Mouse (Mus musculus) myocyte (in vitro differentiated cells): Measurements from ENCODE around the gene Dlx2. TPM values are rescaled to one million over a fixed set of nuclear protein-coding genes. Genes with fewer than 3 reads are reported as not detected.

ENCODE experiments used
- H3K27me3 ChIP-seq: one replicate; pipeline ENCODE4 v1.6.1; 2011; ENCODE audit not compliant: control insufficient read depth, insufficient read depth, insufficient read length
- H3K36me3 ChIP-seq: one replicate; pipeline ENCODE4 v1.6.1; 2011; ENCODE audit not compliant: control insufficient read depth, insufficient read depth
- H3K4me2 ChIP-seq: one replicate; pipeline ENCODE4 v1.6.1; 2011; ENCODE audit warnings: low read depth, control low read depth
- H3K4me3 ChIP-seq: one replicate; pipeline ENCODE4 v1.5.1; 2011; ENCODE audit warnings: mild to moderate bottlenecking, control low read depth, moderate library complexity
- H3K79me2 ChIP-seq: one replicate; pipeline ENCODE4 v1.6.1; 2011; ENCODE audit not compliant: control insufficient read depth, insufficient read depth
- H3ac ChIP-seq: one replicate; pipeline ENCODE4 v1.6.1; 2011; ENCODE audit not compliant: control insufficient read depth, insufficient read length
- CEBPB ChIP-seq: IDR thresholded peaks from 2 replicates; pipeline ENCODE4 v1.6.1; 2011; ENCODE audit warnings: mild to moderate bottlenecking, moderate library complexity; ENCODE audit not compliant: poor library complexity, insufficient read depth, severe bottlenecking
- E2F4 ChIP-seq: IDR thresholded peaks from one replicate; pipeline ENCODE4 v1.6.1; 2011; ENCODE audit warnings: mild to moderate bottlenecking, control low read depth, moderate library complexity; ENCODE audit not compliant: insufficient read depth
- MAX ChIP-seq: IDR thresholded peaks from one replicate; pipeline ENCODE4 v1.6.1; 2011; ENCODE audit warnings: low read depth, mild to moderate bottlenecking, control low read depth
- MYOD1 ChIP-seq, 3 experiments: IDR thresholded peaks; one replicate each; pipeline ENCODE4 v1.6.1; 2011; ENCODE audit warnings: control low read depth in 2 of 3, low read depth in 2 of 3, mild to moderate bottlenecking in 2 of 3, moderate library complexity in 1 of 3; ENCODE audit not compliant: insufficient read length in 2 of 3, control insufficient read depth in 1 of 3
- MYOG ChIP-seq, 3 experiments: IDR thresholded peaks; one replicate each; pipeline ENCODE4 v1.6.1; 2011; ENCODE audit warnings: control low read depth in 2 of 3, low read depth in 2 of 3, mild to moderate bottlenecking in 2 of 3; ENCODE audit not compliant: insufficient read length in 2 of 3, control insufficient read depth in 1 of 3, insufficient read depth in 1 of 3
- POLR2A ChIP-seq: IDR thresholded peaks from one replicate; pipeline ENCODE4 v1.6.1; 2011; ENCODE audit warnings: low read depth, mild to moderate bottlenecking, control low read depth, moderate library complexity; ENCODE audit not compliant: insufficient read length
- POLR2AphosphoS2 ChIP-seq: IDR thresholded peaks from one replicate; pipeline ENCODE4 v1.6.1; 2011; ENCODE audit warnings: low read depth, control low read depth; ENCODE audit not compliant: insufficient read length
- REST ChIP-seq: IDR thresholded peaks from one replicate; pipeline ENCODE4 v1.6.1; 2011; ENCODE audit warnings: mild to moderate bottlenecking, control low read depth, moderate library complexity; ENCODE audit not compliant: insufficient read depth, insufficient read length
- SRF ChIP-seq: IDR thresholded peaks from one replicate; pipeline ENCODE4 v1.6.1; 2011; ENCODE audit warnings: low read depth; ENCODE audit not compliant: control insufficient read depth, insufficient read length
- TCF12 ChIP-seq: IDR thresholded peaks from one replicate; pipeline ENCODE4 v1.6.1; 2011; ENCODE audit warnings: mild to moderate bottlenecking, control low read depth; ENCODE audit not compliant: poor library complexity, insufficient read depth, severe bottlenecking
- TCF3 ChIP-seq: IDR thresholded peaks from one replicate; pipeline ENCODE4 v1.6.1; 2011; ENCODE audit warnings: low read depth, control low read depth; ENCODE audit not compliant: insufficient read length
- USF1 ChIP-seq: IDR thresholded peaks from one replicate; pipeline ENCODE4 v1.6.1; 2011; ENCODE audit warnings: low read depth, mild to moderate bottlenecking, control low read depth, moderate library complexity
- polyA plus RNA-seq: library from polyadenylated mRNA; unstranded; fragments of >200 nt; fragmentation: generic; extraction: Trizol; gene quantifications from one replicate; pipeline ENCODE4 v1.2.1, GENCODE M21; 2012; ENCODE audit warnings: missing spikeins

Dlx2 gene
- polyA plus RNA-seq, 1 experiment = 1.7 TPM

DNA sequence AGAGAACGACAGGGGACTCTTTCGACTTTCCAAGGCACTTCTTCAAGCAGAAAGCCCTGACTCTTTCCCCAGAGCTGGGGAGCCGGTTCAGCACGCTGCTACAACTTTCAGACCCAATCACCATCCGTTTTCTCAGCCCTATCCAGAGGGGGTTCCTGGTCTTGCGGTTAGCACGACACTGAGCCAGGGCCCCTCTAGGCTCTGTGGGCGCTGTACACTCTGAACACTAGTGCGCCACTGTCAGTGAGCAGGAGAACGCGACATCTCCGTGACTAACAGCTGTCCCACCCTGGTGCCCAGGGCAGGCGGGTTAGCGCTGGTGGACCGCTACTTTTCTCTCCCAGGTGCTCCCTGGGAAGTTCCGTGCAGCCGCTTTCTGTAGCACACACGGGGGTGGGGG is 5.2 kb upstream of the Dlx2 start:
- H3K4me2 ChIP-seq = no peak overlapping the region
- H3K27me3 ChIP-seq = no peaks in the 10 kb centered on the region
- H3K36me3 ChIP-seq = no peaks in the 10 kb centered on the region
- no peak overlapping the region for H3K4me3 ChIP-seq
- no peak overlapping the region for H3ac ChIP-seq
- H3K79me2 ChIP-seq = no peaks in the 10 kb centered on the region
- TF ChIP-seq TCF3 (no peak), MYOG (IDR thresholded peaks at IDR 0.05; ENCODE audit: control insufficient read depth in 1 of 3, insufficient read depth in 1 of 3, insufficient read length in 2 of 3, low read depth in 2 of 3) (no peak), MYOD1 (IDR thresholded peaks at IDR 0.05; ENCODE audit: control insufficient read depth in 1 of 3, insufficient read length in 2 of 3, low read depth in 2 of 3) (no peak), POLR2AphosphoS2 (no peak), MAX (no peak), POLR2A (no peak), REST (no peak), E2F4 (no peak), SRF (no peak), USF1 (no peak), CEBPB (no peak), TCF12 (no peak)

DNA sequence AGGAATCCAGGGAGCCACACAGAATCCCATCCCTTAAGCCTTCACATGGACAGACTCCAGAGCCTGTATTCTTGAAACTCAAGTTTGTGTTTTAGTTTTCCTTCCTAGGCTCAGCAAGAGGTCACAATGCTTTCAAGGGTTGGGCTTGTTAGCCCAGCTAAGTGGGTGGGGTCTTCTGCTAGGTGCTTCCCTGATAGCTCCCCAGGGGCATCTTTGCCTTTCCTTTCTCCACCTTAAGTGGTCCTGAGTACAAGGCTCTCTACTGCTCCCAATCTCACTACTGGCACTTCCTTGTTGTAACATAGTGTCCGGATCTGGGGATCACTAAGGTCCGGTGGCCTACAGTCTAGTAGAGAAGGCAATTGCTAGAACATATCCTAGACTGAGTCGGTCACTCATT is 3.8 kb upstream of the Dlx2 start:
- Histone ChIP-seq H3K4me2 (no peak overlapping the region), H3K79me2 (no peaks in the 10 kb centered on the region), H3K36me3 (no peaks in the 10 kb centered on the region), H3K4me3 (no peak overlapping the region), H3K27me3 (no peaks in the 10 kb centered on the region), H3ac (no peak overlapping the region)
- no peak for TF ChIP-seq MYOD1 (IDR thresholded peaks at IDR 0.05; ENCODE audit: control insufficient read depth in 1 of 3, insufficient read length in 2 of 3, low read depth in 2 of 3)
- no peak for TF ChIP-seq TCF3
- TF ChIP-seq USF1 = no peak
- no peak for TF ChIP-seq TCF12
- no peak for TF ChIP-seq POLR2A
- TF ChIP-seq MYOG (IDR thresholded peaks at IDR 0.05; ENCODE audit: control insufficient read depth in 1 of 3, insufficient read depth in 1 of 3, insufficient read length in 2 of 3, low read depth in 2 of 3) = no peak
- TF ChIP-seq MAX = no peak
- no peak for TF ChIP-seq E2F4
- TF ChIP-seq POLR2AphosphoS2 = no peak
- no peak for TF ChIP-seq SRF
- TF ChIP-seq CEBPB = no peak
- TF ChIP-seq REST = no peak

DNA sequence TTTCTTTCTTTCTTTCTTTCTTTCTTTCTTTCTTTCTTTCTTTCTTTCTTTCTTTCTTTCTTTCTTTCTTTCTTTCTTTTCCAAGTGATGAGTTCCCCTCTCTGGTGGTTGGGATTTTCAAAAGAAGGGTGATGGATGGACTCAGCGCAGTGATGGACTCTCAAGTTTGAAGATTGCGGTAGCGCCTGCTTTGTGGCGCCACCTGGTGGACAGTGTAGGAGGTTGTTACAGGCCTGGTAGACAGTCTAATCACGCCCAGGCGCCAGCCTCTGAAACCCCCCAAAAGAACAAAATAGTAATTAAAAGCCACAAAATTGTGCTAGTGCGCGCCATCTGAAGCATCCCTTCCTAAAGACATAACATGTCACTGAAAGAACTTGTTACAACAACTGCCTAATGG is 1.3 kb upstream of the Dlx2 start:
- Histone ChIP-seq H3ac (no peak overlapping the region), H3K36me3 (no peaks in the 10 kb centered on the region), H3K79me2 (peaks cover 5% of the 10 kb centered on the region), H3K27me3 (no peaks in the 10 kb centered on the region), H3K4me3 (no peak overlapping the region), H3K4me2 (no peak overlapping the region)
- TF ChIP-seq TCF3 (no peak), CEBPB (no peak), SRF (no peak), MYOD1 (IDR thresholded peaks at IDR 0.05; ENCODE audit: control insufficient read depth in 1 of 3, insufficient read length in 2 of 3, low read depth in 2 of 3) (no peak), TCF12 (no peak), REST (no peak), MAX (no peak), USF1 (no peak), MYOG (IDR thresholded peaks at IDR 0.05; ENCODE audit: control insufficient read depth in 1 of 3, insufficient read depth in 1 of 3, insufficient read length in 2 of 3, low read depth in 2 of 3) (no peak), POLR2A (no peak), E2F4 (no peak), POLR2AphosphoS2 (no peak)

DNA sequence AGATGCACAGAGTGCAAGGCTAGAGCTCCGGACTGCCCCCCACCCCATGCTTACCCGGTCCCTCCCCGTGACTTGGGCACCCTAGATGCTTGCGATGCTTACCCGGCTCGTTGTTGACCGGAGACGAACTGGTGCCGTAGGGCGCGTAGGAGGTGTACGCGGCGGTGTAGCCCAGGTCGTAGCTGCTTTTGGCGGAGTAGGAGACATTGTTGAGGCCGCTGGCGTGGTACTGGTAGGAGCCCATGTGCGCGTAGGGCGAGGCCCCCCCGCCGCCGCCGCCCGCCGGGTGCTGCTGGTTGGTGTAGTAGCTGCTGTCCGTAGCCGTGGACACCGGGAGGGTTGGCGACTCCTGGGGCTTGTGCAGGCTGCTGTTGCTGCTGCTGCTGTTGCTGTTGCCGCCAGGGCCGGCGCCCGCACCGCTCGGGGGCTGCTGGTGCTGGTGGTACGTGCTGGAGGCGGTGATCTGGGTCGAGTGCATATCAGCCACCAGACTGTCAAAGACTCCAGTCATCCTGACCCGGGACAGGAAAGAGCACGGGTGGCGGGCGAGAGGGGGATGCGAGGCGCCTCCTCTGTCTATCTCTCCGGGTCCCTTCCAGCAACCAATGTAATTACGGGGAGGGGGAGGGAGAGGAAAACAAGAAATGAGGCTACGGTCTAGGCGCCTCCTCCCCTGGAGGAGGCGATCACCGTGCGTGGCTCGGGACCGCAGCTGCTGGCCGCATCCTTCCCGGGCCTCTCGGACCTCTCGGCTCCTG is 493 bp downstream of the Dlx2 start:
- peak overlapping the region; percentile 59 for H3K4me3 ChIP-seq
- H3K4me2 ChIP-seq = peak overlapping the region; percentile 99
- peak overlapping the region; percentile 43 for H3ac ChIP-seq
- H3K36me3 ChIP-seq = no peaks in the 10 kb centered on the region
- TF ChIP-seq E2F4 = no peak
- peak in 1 of 3 experiments; percentile 1 for TF ChIP-seq MYOG (IDR thresholded peaks at IDR 0.05; ENCODE audit: control insufficient read depth in 1 of 3, insufficient read depth in 1 of 3, insufficient read length in 2 of 3, low read depth in 2 of 3)
- peak; percentile 34 for TF ChIP-seq POLR2AphosphoS2
- TF ChIP-seq POLR2A = peak; percentile 12
- TF ChIP-seq REST = no peak
- H3K79me2 ChIP-seq = peaks cover 5% of the 10 kb centered on the region
- H3K27me3 ChIP-seq = no peaks in the 10 kb centered on the region
